16 mouse cellular contexts compared by ENCODE assay signal in genomic region chr13:59605221-59605922, GRCm38 (mm10).
"Had no signal": no experiment of that assay in that cellular context is flagged by ENCODE, and none has a peak within 500 bp of the region (broad histone marks: within the 10 kb centered on the region; RNA-seq: fewer than 3 reads in every experiment).

No protein-coding gene starts in this region.

- H3K27me3 ChIP-seq: neural tube, embryonic 13.5 days had no signal

- H3K4me2 ChIP-seq: neural tube, embryonic 13.5 days had no signal

- H3K4me3 ChIP-seq: layer of hippocampus, adult 2 months; midbrain, embryonic 10.5 days; neural tube, embryonic 13.5 days had no signal

- ATAC-seq: lung, postnatal 0 days had no signal

- DNase-seq: kidney, adult 11 months; kidney, adult 9 months; kidney, postnatal 4 days; left cerebral cortex, postnatal 4 days; lung, adult 18-20 months; lung, postnatal 4 days; midbrain, embryonic 14.5 days; right cerebral cortex, postnatal 4 days; spleen, adult 18-20 months; thymus, adult 18-20 months; thymus, postnatal 14 days had no signal

- H3K27ac ChIP-seq: kidney, postnatal 0 days; layer of hippocampus, adult 2 months; midbrain, embryonic 10.5 days; neural tube, embryonic 13.5 days had no signal

- H3K9me3 ChIP-seq: midbrain, embryonic 10.5 days; neural tube, embryonic 13.5 days had no signal

- H3K9ac ChIP-seq: neural tube, embryonic 13.5 days had no signal

- H3K4me1 ChIP-seq: neural tube, embryonic 13.5 days had no signal
